Mouse (Mus musculus) mouse trophoblast stem cell (cell line): ENCODE data around the gene Nelfa.
"Not testable (repeated sequence)": the region's sequence is repeated elsewhere in the genome, so short reads cannot be mapped to it uniquely, and the experiment has no call there.

Experiments
- in situ Hi-C, 2 experiments: fragments of 300-500 bp; cut with MseI, MboI; formaldehyde crosslinking; loops; 2 replicates in 1 of 2; 3 replicates in 1 of 2; pipeline ENCODE4 v1.15.1; 2025

Gene Nelfa

DNA sequence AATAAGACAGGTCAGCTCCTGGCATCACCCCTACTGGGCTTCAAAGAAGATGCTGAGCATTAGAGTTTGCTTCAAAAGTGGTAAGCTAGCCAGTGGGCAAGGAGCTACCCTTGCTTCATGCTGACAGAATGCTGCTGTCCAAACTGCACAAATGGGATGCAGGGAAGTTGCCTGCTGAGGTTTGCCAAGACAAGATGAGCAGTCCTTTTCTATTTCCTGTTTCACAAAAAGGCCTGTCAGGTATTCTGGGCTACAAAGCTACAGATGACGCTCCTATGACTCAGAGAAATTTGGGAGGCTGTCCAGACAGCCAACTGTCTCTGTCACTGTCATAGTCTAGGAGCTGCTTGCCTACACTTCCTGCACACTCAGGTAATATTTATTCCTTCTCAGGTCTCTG is 16.7 kb downstream of the Nelfa start:
- in situ Hi-C loops = no loop called here

DNA sequence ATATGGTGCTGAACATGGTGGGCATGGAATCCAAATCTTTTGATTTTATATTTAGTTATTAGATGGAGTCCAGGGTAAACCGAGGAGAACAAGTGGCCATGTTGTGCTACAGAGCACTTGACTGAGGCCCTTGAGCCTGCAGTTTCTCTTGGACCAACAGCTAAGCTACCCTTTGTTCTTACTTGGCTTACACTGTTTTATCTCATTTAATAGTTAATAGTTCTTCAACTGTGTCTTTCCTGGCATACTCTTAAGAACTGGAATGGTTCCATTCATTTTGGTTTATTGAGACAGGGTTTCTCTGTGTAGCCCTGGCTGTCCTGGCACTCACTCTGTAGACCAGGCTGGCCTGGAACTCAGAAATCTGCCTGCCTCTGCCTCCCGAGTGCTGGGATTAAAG is 19.6 kb downstream of the Nelfa start:
- in situ Hi-C loops = not testable (repeated sequence)

DNA sequence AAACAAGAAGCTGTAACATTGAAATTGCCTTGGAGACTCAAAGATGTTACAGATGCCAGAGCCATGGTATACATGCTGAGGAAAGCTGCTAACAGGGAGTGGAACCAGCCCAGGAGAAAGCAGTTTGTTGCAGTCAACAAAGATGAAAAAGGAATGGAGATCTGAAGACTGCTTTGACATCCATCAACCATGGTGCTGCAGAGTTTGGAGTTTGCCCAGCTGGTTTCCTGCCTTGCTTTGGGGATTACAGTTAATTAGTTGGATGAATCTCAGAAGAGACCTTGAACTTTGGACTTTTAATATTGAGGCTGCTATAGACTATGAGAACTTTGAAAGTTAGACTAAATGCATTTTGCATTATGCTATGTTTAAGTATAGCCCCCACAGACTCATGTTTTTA is 21.2 kb downstream of the Nelfa start:
- in situ Hi-C loops = not testable (repeated sequence)

DNA sequence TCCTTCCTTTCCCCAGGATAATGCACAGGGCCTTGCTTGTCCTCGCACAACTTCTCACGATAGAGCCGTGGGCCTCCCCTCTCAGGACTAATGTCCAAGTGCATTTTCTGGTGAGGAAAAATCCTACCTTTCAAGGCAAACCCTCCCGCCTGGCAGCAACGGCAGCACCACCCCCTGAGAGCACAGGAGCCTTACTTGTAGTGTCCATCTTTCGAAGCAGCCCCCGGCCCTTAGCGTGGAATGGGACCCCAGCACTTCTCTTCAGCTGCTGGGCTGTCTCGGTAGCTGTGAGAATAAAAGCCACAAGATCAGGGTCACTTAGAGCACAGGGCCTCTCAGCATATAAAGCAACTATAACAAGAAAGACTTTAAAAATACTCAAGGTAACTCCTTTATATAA is 33.0 kb downstream of the Nelfa start:
- in situ Hi-C loops = no loop called here

DNA sequence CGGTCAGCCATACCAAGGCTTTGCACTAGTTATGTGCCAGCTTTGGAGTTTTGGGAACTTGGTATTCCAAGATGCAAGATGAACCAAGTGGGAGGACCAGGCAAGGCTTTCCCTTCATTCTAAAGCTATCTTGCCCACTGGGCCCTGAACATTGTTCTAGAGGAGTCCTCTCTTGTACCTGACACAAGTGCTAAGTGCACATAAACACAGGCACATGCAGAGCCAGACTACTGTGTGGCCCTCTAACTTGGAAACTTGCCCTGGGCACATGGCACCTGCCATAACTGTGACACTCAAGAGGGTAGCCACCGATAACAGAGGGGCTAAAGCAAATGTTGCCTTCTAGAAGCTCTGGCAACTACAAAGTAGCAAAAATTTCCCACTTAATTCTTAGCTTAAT is 33.5 kb downstream of the Nelfa start:
- in situ Hi-C loops = no loop called here

DNA sequence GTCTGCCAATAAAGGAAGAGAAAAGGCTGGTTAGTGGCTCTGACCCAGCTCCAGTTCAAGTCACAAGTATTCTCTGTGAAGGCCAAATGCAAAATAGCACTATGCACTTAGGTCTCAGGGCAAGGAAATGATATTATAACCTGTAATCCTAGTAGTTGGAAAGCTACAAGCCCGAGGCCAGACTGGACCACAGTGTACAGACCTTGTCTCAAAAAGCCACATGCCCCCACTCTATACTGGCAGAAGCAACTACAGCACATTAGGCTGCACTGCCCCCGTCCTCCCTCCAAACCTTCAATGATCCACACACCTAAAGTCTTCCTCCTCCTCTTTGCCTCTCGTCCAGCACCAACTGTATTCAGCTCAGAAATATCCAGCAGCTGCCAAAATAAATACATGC is 34.9 kb downstream of the Nelfa start:
- in situ Hi-C loops = no loop called here

DNA sequence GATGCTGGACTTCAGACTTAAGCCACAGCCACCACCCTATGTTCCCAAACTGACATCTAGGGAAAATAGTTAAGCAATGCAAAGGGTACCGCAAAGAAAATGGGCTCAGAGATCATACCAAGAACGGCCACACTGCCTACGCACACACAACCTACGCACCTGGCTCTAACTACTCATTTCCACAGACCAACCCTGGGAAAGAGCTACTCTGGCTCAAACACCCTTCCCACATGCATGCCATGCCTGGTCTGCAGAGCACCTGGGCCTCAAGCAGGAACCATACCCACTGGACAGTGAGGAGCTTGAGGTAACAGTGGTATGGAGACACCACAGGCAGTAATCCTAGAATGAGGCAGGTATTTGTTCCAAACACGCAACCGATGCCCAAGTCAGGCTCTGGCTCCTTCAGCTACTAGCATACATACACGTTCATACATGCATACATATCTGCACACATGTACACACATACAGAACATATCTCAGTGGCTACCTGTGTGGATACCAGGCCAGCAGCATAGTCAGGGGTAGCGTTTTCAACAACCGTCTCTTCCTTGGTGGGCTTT is 35.4 kb downstream of the Nelfa start:
- in situ Hi-C loops = no loop called here

DNA sequence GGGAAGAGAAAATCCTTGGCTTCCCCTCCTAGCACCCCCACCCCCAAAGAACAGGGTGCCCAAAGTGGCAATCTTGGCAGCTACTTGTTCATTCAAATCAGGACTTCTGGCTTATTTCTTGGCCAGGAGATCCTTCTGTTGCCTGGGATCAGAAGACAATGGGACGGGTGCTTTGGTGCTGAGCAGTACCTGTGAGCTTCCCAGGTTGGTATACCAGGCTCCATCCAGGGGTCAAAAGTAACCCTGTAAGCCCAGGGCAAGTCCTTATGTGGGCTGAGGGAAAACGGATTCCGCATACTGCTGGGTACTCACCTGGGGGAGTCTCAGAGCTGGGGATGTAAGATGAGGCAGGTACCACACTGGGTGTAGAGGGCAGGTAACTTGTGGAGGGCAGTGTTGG is 36.1 kb downstream of the Nelfa start:
- in situ Hi-C loops = no loop called here

DNA sequence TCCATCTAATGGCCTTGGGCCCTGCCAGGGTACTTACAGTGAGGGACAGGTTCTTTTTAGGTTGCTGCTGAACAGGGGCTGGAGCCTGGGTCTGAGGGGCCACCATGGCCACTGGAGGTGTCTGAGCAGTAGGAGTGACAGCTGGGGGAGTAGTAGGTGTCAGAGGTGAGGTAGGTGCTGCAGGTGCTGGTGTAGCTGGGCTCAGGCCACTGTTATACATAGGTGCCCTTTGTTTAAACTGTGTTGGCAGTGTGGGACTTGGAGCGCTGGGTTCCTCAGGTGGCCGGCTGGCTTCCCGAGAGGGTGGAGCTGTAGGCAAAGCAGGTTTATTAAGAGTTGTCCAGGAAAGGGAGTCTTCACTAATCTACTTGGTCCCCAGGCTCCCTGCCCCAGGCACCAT is 37.0 kb downstream of the Nelfa start:
- in situ Hi-C loops = no loop called here

DNA sequence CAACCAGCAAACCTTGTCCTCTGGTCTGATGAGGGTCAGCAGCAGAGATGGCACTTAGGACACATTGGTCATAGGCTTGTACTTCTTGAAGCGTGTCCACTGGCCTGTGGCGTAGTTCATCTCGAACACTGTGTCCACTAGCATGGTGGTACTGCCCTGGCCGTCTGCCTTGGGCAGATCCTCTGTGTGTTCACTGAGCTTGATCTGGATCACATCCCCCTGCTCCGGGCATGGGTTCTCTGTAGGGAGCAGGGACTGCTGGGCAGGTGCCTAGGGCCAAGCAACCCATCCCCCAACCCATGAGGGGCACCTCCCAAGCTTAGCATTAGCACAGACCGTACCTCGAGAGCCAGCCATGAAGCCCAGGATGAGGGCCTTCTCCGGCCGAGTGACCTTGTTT is 37.5 kb downstream of the Nelfa start:
- in situ Hi-C loops = no loop called here

DNA sequence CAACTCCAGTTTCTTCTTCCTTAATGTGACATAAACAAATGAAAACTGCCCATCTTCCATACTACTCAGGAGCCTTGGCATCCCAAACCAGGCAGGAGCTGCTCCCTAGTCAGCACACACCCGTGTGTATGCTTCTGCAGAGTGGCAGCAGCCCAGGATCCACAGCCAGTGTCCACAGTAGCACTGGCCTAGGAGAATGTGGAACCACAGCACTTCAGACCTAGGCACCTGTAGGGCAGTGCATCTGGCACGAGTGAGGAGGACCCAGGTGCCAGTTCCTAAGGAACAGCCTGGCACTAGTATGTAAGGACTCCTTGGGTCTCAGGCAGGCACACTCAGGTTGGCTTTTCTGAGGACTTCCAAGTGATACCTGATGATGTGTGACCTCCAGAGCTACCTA is 39.1 kb downstream of the Nelfa start:
- in situ Hi-C loops = no loop called here

DNA sequence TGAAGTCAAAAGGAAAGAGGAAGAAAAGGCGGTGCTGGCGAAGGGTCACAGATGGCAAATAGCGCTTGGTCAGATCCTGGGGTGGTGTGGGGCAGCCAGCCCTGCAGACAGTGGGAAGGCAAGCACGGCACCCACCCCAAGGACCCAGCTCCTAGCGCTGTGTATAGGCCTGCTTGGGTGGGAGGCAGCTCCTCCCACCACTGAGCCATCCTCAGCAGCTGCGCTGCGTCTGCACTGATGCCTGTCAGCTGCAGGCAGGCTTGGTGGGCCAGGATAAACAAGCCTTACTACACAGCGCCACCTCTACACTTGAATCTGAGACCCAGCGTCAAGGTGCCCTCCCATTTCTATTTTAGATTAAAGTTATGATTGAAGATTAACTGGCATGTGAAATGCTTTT is 41.1 kb downstream of the Nelfa start:
- in situ Hi-C loops = no loop called here

DNA sequence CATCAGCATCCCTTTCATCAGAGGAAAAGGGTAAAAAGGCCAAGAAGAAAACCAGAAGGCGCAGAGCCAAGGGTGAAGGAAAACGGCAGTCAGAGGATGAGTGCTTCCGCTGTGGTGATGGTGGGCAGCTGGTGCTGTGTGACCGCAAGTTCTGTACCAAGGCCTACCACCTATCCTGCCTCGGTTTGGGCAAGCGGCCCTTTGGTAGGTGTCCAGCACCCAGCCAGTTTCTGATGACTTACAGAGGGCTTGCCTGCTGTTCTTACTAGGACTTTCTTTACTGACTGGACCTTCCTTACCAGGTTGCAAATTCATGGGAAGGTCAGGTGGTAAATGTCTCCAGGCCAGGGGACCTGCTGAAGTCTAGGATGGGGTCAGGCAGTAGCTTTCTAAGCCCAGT is 42.8 kb downstream of the Nelfa start:
- in situ Hi-C loops = no loop called here

DNA sequence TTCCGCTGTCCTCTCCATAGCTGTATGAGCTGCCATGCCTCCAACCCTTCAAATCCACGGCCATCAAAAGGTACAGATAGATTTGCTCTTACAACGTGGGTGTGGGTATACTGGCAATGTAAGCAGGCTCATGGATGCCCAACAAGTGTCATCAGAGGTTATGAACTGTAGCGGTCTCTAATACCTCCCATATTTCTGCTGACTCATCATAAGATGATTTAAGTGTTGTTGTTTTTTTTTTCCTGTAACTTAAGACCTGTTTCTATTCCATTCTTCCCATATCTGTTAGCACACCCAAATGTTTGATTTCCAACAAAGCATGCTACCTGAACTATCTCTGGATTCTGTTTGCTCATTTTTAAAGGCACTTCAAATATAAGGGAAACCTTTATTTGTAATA is 55.1 kb downstream of the Nelfa start:
- in situ Hi-C loops = no loop called here

DNA sequence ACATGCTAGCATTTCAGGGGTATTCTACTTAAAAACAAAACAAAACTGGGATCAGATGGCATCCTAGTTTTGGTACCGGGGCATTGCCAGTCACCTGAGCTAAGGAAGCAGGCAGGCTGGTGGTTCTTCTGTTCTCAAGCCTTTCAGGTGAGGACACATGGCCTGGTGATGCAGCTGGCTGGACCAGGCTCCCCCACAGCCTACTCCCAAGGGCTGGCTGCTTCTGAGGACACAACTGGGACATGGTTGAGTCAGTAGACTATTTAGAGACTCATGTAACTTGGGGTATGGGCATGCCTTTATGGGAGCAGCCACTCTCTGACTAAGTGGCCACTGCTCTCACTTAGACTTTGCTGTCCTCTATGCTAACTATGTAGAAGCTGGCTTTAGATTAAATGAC is 60.7 kb downstream of the Nelfa start:
- in situ Hi-C loops = no loop called here

DNA sequence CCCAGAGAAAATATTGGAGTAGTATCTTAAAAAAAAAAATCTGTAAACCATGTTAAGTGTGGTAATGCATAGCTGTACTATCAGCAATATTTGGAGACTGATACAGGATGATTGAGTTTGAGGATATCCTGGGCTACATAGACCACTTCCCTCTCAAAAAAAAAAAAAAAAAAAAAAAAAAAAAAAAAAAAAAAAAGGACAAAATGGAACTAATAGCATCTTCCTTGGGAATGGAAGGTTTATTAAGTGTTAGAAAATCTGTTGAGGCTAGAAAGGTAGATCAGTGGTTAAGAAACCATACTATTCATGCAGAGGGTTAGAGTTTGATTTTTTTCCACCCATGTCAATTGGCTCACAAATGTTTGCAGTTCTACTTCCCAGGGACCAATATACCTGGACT is 78.5 kb downstream of the Nelfa start:
- in situ Hi-C loops = no loop called here

DNA sequence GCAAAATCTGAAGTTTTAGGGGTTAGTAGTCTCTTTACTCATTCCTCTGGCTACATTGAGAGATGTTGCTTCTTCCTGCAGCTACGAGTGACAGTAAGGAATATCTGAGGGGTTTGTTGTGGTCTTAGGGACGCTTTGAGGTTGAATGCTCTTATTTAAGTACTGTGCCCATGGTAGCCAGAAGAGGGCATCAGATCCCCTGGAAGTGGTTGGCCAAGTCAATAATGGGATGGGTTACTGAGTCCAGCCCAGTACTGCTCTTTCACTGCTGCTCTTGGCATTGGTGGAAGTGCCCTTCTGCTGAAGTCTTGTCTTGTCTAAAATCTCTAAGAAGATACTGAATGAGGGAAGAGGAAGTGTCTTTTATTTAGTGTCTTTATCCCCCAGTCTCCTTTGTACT is 82.2 kb downstream of the Nelfa start:
- in situ Hi-C loops = no loop called here

DNA sequence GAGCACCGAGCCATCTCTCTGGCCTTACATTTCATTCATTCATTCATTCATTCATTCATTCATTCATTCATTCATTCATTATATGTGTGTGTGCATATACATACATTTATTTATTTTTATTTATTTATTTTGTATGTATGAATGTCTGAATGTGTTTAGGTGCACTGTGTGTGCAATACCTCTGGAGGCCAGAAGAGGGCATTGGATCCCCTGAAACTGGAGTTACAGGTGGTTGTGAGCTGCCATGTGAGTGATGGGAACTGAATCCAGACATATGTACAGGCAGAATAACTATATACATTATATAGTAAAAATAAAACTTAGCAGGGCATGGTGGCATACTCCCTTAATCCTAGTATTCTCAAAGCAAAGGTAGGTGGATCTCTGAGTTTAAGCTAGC is 83.1 kb downstream of the Nelfa start:
- in situ Hi-C loops = no loop called here

DNA sequence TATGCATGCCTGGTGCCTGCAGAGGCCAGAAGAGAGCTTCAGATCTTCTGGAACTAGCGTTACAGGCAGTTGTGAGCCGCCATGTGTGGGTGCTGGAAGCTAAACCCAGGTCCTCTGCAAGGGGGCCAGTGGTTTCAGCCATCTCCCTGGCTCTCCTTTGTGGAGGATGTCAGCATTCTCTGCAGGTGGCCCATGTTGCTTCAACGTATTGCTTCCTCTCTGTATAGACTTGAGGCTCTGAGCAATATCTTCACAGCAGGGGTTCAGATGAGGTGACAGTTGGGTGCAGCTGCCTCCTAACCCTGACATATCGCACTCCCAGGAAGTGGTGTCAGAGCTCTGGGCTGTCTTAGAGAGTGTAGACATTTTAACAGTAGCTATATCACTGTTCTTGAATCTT is 84.7 kb downstream of the Nelfa start:
- in situ Hi-C loops = no loop called here
